Mouse (Mus musculus) frontal cortex, postnatal 25 days (tissue): Measurements from ENCODE around the gene Gm49373.

ENCODE experiments used
- DNase-seq, 2 experiments: peaks; one replicate each; pipeline ENCODE4 v3.0.0; 2022; ENCODE audit warnings: low spot score in 2 of 2

Gm49373 gene

DNA sequence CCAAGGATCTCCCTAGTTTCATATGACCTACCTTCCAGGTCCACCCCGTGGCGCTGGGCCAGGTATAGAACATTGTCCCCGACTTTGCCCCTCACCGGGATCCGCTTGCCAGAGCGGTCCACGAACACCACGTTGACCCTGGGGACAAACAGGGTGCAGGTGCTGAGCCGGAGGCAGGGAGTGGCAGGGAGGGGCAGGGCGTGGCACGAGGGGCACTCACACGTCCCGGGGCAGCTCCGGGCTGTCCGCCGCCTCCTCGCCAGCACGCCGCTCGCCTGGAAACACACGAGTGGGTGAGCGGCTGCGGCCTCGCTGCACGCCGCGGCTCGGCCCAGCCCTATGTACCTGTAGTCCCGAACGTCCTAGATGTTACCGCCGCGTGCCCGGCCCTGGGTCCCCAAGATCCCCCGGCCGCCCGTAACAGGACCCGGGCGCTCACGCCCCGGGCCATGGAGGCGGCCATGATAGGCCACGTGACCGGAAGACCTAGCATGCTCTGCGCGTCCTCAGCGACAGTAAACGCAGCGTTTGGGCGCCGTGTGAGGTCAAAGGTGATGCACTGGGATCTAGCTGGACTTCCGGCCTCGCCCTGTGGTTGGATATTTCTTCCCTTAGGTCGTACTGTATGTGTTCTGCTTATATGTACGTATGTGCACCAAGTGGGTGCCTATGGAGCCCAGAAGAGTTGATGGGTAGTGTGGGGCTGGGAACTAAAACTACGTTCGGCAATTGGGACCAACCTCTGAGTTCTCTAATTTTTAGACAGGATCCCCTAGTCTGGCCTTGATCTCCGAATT lies at the start of gene Gm49373, which contains the start of gene Fdx1l:
Gm49373 (minus strand) TSS at position 53 of the 797 bp plus-strand sequence.
Fdx1l (minus strand) TSS at position 571 of the 797 bp plus-strand sequence.
- DNase-seq: peak; percentile 83 to 86

DNA sequence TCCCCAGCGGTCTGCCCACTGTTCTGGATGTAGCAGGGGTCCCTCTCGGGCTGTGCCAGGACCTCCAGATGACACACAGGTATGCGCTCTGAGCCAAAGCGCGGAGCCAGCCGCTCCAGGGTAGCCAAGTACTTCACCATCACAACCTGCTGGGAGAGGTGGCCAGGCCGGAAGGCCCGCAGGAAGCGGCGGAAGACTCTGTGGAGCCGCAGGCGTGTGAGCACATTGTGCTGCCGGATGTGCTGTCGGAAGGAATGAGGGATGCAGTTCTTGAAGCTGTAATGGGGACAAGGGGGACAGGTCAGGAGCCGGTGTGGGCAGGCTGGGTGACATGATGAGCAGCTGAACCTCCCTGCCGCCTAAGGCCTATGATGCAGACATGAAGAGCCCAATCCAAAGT lies 48.6 kb upstream of the Gm49373 start:
- no peak for DNase-seq

DNA sequence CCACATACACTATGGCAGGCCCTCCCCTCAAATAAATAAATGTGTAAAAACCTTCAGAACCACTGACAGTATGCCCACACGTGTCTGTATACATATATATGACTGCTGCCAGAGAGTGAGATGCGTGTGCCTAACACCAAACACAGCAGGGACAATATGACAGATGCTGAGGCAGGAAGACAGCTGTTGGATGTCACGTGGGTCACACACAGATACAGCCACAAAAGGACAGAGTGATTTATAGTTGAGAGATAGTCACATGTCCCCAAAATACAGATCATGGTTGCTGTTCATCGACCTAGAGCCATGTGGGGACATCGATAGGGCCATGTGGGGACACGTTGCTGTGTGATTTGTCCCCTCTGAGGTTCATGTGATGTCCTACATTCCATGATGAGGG lies 44.2 kb upstream of the Gm49373 start:
- no peak for DNase-seq

DNA sequence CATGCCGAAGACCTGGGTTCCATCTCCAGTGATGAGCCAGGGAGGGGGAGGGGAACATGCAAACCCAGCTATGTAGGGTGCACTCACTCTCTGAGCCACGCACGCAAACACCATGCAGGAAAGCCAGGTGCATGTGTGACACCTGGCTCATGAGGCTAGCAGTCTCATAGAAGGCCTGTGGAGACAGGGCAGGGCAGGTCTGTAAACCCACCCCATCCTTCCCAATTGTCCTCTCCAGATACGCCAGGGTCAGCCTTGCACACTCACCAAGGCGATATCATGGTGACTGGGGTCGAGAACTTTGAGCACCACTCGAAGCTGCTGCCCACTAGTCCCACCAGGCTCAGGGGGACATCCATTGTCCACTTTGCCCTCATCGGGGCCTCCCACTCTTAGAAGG lies 42.2 kb upstream of the Gm49373 start:
- DNase-seq: no peak

DNA sequence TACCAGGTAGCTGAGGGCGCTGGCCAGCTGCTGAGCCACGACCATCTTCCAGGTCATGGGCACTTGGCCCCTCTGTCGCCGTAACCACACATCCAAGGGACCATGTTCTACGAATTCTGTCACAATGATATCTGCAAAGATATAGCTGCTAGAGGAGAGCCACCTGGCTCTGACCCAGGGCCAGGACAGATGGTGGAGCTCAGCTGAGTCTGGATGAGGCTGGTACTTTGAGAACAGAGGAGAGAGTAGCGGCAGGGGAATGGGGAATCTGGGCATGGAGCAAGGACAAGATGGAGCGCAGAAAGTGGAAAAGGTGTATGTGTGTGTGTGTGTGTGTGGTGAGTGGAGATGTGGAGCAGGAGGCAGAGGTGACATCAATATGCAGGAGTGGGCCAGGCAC lies 41.3 kb upstream of the Gm49373 start:
- no peak for DNase-seq

DNA sequence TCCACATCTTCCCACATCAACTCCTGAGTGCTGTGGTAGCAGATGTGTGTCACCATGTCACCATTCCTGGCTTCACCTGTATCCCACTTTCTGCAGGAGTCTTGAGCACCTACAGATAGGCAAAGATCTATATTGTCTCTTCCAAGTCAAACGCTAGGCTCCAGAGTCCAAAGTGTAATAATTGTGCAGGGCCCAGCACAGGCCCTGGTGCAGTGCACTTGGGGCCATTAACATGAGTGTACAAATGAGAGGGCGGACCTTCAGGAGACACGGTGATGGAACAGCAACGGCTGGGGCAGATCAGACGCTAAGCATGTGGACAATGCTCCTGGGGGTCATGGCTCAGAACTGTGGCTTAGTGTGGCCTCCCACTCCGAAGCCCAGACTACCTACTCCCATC lies 40.9 kb upstream of the Gm49373 start:
- DNase-seq: no peak

DNA sequence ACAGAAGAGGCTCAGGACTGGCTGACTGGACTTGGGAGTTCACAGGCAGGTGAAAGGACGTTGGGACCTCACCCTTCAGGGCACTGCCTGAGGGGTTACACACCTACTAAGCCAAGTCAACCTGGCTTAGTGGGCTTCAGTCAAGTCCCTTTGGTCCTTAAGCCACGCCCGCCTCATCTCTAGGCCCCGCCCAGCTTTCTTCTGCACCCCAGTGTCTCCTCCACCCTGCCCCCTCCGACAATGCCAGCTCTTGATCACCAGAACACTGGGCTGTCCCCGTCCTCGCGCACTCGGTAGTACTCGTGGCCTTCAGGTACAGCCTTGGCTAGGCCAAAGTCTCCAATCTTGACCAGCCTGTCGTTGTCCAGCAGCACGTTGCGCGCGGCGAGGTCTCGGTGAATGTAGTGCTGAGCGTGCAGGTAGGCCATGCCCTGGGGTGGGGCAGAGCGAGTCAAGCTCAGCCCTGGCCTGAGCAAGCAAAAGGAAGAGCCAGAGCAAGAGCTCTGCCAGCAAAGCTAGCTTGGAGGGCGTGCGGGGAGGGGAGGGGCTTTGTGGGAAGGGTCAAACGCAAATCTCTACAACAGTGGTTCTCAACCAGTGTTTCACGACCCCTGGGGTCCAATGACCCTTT lies 34.8 kb upstream of the Gm49373 start:
- no peak for DNase-seq

DNA sequence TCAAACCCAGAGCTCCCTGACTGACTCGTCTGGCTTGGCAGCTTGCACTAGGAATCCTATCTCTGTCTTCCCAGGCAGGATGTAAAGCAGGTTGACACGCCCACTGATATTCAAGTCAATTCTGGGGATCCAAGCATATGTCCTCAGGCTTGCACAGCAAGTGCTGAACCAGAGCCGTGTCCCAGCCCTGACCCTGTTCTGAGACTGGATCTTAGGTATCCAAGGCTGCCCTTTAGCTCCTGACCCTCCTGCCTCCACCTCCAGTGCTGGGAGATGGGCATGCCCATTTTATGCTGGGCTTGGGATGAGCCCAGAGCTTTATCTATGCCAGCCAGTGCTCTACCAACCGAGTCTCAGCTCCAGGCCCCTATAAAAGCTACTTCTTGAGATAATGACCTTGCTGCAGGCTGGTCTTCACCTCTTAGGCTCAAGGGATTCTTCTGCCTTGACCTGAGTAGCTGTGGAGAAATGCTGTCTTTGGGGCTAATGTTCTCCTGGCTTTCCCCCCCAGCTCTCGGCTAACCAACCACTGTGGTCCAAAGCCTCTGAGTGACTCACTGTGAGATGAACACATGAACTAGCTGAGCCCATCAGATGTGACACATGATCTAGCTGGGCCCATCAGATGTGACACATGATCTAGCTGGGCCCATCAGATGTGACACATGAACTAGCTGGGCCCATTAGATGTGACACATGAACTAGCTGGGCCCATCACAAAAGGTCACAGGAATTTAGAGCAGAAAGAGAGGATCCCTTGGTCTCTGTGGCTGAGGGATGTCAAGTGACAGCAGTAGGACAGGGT lies 33.1 kb upstream of the Gm49373 start:
- no peak for DNase-seq

DNA sequence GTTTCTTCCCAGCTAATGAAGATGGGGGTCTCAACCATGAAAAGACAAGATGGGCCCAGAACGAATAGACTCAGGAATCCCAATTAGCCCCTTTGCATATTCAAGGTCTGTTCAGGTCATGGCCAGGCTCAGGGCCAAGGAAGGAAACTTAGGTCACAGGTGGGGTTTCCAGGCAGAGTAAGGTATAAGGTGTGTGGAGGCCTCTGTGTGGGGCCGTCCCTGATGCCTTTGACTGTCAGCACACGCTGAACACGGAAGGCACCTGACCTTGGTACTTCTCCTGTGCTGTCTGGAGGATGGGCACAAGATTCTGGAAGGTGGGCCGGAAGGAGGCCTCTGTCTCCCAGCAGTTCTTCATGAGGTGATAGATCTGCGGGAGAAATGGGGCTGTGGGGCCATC lies 31.9 kb upstream of the Gm49373 start:
- no peak for DNase-seq

DNA sequence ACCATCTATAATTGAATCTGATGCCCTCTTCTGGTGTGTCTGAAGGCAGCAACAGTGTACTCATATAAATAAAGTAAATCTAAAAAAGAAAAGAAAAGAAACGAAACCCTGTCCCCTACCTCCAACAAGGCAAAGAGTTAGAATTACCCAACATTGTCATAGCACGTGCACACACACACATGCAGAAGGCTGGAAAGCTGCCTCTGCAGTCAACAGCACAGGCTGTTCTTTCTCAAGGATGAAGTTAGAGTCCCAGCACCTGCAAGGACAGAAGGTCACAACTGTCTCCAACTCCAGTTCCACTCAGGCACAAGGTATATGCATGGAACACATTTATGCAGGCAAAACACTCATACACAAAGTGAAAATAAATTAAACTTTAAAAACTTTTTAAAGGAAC lies 29.2 kb upstream of the Gm49373 start:
- DNase-seq: no peak

DNA sequence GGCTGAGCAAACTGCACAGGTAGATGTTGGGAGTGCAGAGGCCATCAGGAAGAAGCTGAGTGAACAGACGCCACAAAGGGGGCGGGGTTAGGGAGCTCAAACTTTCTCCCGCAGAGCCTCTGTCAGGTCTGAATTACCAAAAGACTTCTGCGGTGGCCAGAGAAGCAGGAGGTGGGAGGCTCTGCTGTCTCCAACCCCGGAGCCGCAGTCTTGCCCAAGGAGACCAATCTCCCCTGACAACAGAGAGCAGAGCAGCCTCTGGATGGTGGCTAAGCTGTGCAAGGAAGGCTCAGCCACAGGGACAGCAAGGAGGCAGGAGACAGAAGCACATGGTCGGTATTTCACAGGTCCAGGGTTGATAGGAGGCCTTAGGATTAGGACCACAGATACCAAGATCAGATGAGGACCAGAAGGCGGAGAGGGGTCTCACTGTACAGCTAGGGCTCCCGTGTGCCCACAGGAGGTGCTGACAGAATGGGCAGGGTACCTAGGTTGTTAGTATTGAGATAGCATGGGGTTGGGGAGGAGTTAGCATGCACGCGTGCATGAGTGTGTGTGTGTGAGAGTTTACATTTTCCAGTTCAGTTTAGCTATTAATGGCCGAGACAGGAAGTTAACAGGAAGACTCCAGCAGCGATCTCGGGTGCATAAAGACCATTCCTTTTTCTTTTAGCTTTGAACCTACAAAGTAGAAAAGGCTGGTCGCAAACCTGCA lies 27.7 kb upstream of the Gm49373 start:
- DNase-seq: no peak

DNA sequence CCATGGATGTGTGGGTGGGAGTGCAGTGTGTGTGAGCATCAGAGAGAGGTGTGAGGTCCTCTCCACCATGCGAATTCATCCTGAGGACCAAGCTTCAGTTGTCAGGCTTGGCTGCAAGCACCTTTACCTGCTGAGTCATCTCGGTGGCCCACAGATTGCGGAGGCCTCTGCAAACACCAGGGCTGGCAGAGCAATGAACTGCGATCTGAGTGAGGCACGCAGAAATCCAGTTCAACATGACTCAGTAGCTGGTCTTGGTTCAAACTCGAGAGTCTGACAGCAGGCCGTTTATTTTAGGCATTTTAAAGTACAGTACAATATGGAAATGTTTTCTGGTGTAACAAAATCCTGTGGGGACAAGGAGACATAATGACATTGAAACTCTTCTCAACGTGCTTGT lies 24.9 kb upstream of the Gm49373 start:
- DNase-seq: peak in 1 of 2 experiments; percentile 55

DNA sequence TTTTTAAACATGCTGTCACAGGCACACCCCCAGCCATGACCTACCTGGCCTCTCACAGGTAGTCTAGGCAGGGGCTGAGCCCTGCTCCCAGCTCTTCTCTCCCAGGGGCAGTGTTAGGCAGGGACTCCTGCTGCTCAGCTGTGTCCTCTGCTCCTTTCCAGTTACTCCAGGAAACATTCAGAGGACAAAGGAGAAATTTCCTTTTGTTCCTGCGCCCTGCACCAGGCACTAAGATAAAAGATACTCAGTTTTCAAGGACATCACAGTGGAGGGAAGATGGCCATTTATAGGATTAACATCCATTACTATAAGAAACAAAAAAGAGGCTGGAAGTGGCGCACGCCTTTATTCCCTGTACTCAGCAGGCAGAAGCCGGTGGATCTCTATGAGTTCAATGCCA lies 23.1 kb upstream of the Gm49373 start:
- no peak for DNase-seq

DNA sequence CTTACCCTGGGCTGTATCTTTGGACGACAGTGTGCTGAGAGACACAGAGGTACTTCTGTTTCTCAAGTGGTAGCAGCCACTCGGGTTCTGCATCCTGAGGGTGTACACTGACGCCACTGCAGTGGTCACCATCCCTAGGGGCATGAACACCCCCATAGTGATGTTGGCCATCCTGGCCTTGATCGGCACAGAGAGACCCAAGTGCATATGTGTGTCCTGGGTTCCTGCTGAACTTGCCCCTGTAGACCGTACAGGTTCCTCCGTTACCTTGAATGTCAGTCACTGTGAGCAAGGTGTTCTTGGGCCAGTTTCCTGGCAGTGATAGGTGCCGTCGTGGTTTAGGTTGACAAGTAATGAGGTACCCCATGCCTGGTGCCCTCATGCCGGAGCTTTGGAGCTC lies 20.5 kb upstream of the Gm49373 start:
- no peak for DNase-seq

DNA sequence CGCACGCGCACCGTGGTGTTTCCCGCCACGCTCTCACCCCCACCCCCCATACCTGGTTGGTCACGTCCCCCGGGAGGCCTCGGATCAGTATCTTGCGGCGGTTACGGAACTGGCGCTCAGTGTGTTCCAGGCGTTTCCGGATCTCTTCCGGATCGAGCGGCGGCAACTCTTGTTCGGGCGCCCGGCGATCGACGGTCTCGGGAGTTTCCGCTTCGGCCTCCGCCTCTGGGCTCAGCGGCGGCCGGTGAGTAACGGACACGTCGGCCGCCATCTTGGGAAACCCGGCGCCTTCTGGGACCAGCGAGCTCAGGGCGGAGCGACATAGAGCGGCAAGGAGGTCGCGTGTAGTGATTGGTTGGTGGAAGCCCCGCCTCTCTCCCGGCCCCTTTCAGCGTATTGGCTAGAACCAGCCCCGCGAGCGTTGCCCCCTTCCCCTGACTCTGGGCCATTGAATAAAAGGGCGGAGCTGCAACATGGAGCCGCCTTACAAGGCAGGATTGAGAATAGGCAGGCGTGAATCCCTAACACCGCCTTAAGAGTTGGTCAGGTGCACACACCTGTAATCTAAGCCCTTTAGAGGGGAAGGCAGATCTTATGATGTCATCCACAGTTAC lies 18.9 kb upstream of the Gm49373 start, which contains the start of the genes Gm38431 and Raver1:
Gm38431 (minus strand) TSS at position 291 of the 614 bp plus-strand sequence.
Raver1 (minus strand) TSS at position 302 of the 614 bp plus-strand sequence.
- peak; percentile 91 to 92 for DNase-seq

DNA sequence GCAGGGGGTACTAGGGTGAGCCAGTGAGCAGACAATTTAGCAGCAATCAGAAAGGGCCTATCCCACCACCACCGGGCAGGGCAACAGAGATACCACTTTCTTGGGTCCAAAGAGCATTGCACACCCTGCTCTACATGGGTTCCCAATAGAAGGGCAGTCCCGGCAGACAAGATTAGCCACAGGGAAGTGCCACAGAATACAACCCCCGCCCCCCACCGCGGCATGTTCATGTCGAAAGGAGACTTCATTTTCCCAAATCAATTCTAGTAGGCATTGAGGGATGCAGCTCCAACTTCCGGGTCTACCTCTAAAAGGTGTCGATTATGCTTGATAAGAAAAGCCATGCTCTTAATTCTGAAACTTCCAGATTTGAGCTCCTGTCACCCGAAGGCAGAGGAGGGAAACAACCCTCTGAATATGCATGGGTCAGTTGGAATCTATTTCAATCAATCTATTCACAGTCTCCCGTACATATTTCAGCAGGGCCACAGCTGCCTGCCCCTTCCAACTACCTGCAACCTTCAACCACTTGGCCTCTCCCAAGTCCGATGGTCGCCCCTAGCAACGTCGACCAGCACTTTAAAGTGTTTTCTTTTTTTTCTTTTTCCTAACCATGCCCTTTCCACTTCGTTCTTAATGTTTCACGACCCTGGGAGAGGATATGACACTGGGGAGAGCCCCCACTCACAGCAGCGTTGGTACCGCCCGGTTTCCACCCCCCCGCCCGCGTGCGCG lies 18.2 kb upstream of the Gm49373 start:
- no peak for DNase-seq

DNA sequence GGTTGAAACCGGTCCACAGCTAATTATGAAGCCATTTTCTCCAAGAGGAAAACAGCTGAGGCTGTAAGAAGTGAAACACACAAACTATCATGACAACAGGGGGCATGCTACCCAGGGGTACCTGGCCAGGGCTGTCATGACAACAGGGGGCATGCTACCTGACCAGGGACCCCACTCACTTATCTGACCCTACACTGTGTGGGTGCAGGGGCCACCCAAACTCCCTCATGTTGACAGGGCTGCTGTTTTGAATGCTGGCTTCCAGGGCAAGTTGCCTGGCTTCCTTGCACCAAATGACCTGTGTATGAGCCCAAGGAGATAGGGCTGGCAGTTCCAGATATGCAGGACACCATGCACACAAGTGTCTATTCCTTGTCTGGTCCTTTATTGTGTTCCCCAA lies 17.6 kb upstream of the Gm49373 start:
- no peak for DNase-seq

DNA sequence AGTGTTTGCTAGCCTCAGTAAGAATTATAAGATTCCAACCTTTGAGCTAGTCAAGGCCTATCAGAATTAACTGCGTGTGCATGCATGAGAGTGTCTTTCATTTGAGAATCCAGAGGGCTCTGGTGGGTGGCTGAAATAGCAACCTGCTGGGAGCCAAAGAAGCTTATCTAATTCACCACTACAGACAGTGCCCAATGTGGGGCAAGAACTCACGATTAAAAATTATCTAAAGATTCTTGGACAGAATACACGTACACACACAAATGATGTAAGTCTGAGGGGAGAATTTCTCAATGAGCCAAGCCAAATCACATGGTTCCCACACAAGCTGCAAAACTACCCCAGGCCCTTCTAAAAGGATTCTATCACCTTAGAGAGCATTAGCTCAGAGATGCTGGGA lies 10.4 kb upstream of the Gm49373 start:
- DNase-seq: no peak

DNA sequence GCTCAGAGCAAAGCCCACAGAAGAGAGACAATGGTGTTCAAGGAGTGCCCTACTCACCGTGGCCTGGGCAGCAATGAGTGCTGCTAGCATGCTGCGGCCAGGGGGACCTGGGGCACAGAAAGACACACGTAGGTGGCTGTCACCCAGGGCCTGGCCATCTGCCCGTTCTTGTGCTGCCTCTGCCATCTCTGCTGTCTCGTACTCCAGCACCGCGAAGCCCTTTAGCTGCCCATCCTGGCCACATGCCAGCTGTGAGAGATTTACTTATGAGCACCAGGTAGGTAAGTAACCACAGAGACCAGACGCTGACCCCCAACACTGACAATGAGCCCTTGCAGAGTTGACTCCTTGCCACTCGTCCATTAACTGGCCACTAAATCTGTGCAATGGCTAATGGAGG lies 8.2 kb upstream of the Gm49373 start:
- DNase-seq: no peak

DNA sequence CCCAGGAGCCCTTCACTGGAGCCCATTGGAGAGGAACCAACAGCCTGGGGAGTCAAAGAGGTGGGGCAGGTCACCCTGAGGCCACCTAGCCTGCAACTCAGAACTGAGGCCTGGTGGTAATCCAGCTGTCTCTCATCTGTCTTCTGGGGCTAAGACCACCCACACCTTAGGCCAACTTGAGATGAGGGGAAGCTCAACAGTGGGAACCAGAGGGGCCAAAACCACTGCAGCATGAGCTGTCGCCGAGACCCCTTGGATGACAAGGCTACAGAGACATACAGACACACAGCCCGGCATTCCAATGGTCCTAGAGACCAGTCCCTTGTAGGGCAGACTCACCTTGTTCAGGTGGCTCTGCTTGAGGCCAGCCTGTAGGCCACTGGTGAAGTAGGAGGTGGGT lies 2.7 kb upstream of the Gm49373 start:
- no peak for DNase-seq

DNA sequence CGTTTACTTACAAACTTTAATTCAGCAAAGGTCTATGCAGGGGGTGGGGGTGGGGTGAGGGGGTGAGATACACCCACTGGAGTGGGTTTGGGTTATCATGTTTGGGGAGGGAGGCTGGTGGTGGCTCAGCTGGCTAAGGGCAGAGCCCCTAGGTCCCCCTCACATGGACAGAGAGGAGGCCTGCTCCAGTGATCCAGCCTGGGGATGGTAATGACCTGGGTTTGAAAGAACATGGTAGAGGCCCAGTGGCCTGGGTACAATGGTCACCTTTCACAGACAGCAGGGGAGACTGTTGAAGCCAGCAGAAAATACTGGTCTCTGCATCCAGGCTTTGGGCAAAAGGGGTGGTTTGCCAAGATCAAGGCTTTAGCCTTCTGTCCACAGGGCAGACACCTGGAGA lies 1.3 kb upstream of the Gm49373 start:
- no peak for DNase-seq
